Mouse (Mus musculus) heart, adult 2 months (tissue): ENCODE measurements around the gene Fam214b. TPM values are rescaled to one million over a fixed set of nuclear protein-coding genes. Genes with fewer than 3 reads are reported as not detected.

Experiments
- DNase-seq, 2 experiments: peaks; one replicate each; pipeline ENCODE4 v3.0.0; 2021
- H3K27ac ChIP-seq: fragments of 200-600 bp; 2 replicates; pipeline ENCODE4 v1.8.1; 2022
- H3K27me3 ChIP-seq: fragments of 200-500 bp; 2 replicates; pipeline ENCODE4 v1.6.1; 2012; ENCODE audit warnings: mild to moderate bottlenecking, low read length, inconsistent platforms, mixed read lengths; ENCODE audit not compliant: control insufficient read depth, insufficient read depth
- H3K36me3 ChIP-seq: fragments of 200-500 bp; 2 replicates; pipeline ENCODE4 v1.6.1; 2012; ENCODE audit warnings: low read length, inconsistent platforms; ENCODE audit not compliant: control insufficient read depth, insufficient read depth
- H3K4me1 ChIP-seq: fragments of 200-500 bp; 2 replicates; pipeline ENCODE4 v1.6.1; 2011; ENCODE audit warnings: low read length; ENCODE audit not compliant: control insufficient read depth, insufficient read depth
- H3K4me3 ChIP-seq: fragments of 200-600 bp; 2 replicates; pipeline ENCODE4 v1.8.1; 2022
- H3K79me2 ChIP-seq: fragments of 200-500 bp; replicated peaks from 2 replicates; pipeline ENCODE4 v1.6.1; 2012; ENCODE audit warnings: mild to moderate bottlenecking, inconsistent platforms, low read length, moderate library complexity, mixed read lengths; ENCODE audit not compliant: control insufficient read depth, insufficient read depth
- H3K9ac ChIP-seq: fragments of 200-500 bp; 2 replicates; pipeline ENCODE4 v1.6.1; 2012; ENCODE audit warnings: low read depth, mild to moderate bottlenecking, control low read depth, inconsistent platforms, low read length, mixed read lengths
- CTCF ChIP-seq: fragments of 200-600 bp; IDR thresholded peaks from 2 replicates; pipeline ENCODE4 v1.8.1; 2022; ENCODE audit warnings: antibody characterized with exemption, mild to moderate bottlenecking, moderate library complexity
- EP300 ChIP-seq: fragments of 200-500 bp; IDR thresholded peaks from 2 replicates; pipeline ENCODE4 v1.6.1; 2011; ENCODE audit warnings: low read depth, low read length, control low read depth; ENCODE audit not compliant: insufficient read depth
- POLR2A ChIP-seq: fragments of 200-500 bp; IDR thresholded peaks from 2 replicates; pipeline ENCODE4 v1.6.1; 2011; ENCODE audit warnings: mild to moderate bottlenecking, low read depth, low read length, control low read depth; ENCODE audit not compliant: insufficient read depth
- WGBS: fragments of 180-500 bp; shearing (Covaris S2); methylation state at CpG from one replicate; pipeline ENCODE4 v1.1.7; 2018; 5-methylcytosine and 5-hydroxymethylcytosine counted together
- intact Hi-C: fragments of 180-260 bp; cut with DNase I; formaldehyde crosslinking; loops from one replicate; pipeline ENCODE4 v1.15.1; 2025
- polyA plus RNA-seq: library from polyadenylated mRNA; depleted of rRNA; stranded (reverse); fragments of >200 nt; gene quantifications from 2 replicates; pipeline ENCODE4 v1.2.3, GENCODE M21; 2012
- total RNA-seq, 2 experiments: library from RNA; stranded (reverse); gene quantifications; 2 replicates each; pipeline ENCODE4 v1.2.3; 2021

Gene Fam214b
- total and polyA plus RNA-seq, 3 experiments: 21.3 to 33.1 (median 26.3) TPM

DNA sequence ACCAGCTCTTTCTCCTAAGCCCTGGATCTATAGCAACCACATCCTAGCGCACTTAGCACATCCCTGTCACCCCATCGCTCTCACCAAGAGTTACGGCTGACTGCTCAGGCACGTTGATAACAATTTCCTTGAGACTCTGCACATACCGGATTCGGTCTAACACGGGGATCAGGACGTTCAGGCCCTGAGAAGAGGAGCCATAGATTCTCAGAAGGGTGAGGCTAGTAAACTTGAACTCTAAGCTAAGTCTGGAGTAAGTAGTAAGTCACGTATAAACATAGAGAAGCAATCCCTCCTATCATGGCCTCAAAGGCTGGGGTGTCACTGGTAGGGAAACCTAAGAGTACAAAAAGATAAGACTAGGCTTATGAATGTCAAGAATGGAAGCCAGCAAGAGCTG is 15.7 kb downstream of the Fam214b start:
- peak overlapping the region; percentile 81 for H3K9ac ChIP-seq
- peak overlapping the region; percentile 65 for H3K4me3 ChIP-seq
- H3K79me2 ChIP-seq: no peaks in the 10 kb centered on the region; the same call in 1 of the 2 replicates
- H3K36me3 ChIP-seq: no peaks in the 10 kb centered on the region
- intact Hi-C loops: no loop called here
- H3K4me1 ChIP-seq: peaks cover 4% of the 10 kb centered on the region
- DNase-seq: no peak
- H3K27ac ChIP-seq: no peak overlapping the region; the same call in 1 of the 2 replicates
- TF ChIP-seq POLR2A (no peak), CTCF (no peak), EP300 (no peak)
- no peaks in the 10 kb centered on the region for H3K27me3 ChIP-seq
- WGBS: 59% methylated on average over 9 of the region's 9 CpGs

DNA sequence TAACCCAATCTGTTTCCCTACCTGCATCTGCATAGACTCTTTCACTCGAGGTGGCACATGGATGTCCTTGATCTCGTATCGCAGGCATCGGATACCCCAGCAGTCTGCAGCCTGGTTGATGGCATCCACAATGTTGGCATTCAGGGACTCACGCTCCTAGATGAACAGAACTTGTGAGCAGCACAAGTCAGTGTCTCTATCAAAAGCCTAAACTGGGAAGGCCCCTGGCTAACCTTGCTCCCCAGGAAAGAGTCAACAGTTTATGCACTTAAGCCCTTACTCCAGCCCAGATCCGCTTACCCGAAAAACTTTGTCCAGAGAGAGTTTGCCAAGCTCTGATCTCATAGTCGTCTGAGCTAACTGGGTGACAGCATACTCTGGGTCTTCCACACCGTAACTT is 16.3 kb downstream of the Fam214b start:
- H3K27me3 ChIP-seq: no peaks in the 10 kb centered on the region
- intact Hi-C loops: no loop called here
- H3K79me2 ChIP-seq: no peaks in the 10 kb centered on the region; the same call in 1 of the 2 replicates
- no peak overlapping the region for H3K27ac ChIP-seq
- no peak for DNase-seq
- peaks cover 7% of the 10 kb centered on the region for H3K4me1 ChIP-seq
- TF ChIP-seq EP300 (no peak), POLR2A (no peak)
- H3K4me3 ChIP-seq: no peak overlapping the region
- no peak overlapping the region for H3K9ac ChIP-seq
- no peaks in the 10 kb centered on the region for H3K36me3 ChIP-seq
- WGBS: 88% methylated on average over 9 of the region's 9 CpGs

- intact Hi-C loops: no loop called here
- 95% methylated on average over 7 of the region's 7 CpGs for WGBS
- Histone ChIP-seq H3K79me2 (no peaks in the 10 kb centered on the region; the same call in 1 of the 2 replicates), H3K36me3 (no peaks in the 10 kb centered on the region), H3K4me1 (peaks cover 7% of the 10 kb centered on the region), H3K4me3 (no peak overlapping the region), H3K9ac (no peak overlapping the region), H3K27me3 (no peaks in the 10 kb centered on the region), H3K27ac (no peak overlapping the region)
- TF ChIP-seq EP300 (no peak), POLR2A (no peak), CTCF (no peak)
- no peak for DNase-seq
Measured at GRCm38 (mm10) chr4:43029121-43029520, 16.9 kb downstream of the Fam214b start.

- H3K4me1 ChIP-seq: peaks cover 5% of the 10 kb centered on the region; the same call in 1 of the 2 replicates
- WGBS: 7% methylated on average over 42 of the region's 42 CpGs
- intact Hi-C loops: loop anchor here (1.0 kb wide), 1 partner anchor 20 kb away; no protein-coding TSS in a partner anchor
- H3K4me3 ChIP-seq: peak within 1 kb of the TSS; percentile 58
- peak within 1 kb of the TSS; percentile 91 for H3K27ac ChIP-seq
- peak; percentile 93 to 94 for DNase-seq
- no peaks in the 10 kb centered on the region for H3K79me2 ChIP-seq
- H3K27me3 ChIP-seq: no peaks in the 10 kb centered on the region
- TF ChIP-seq CTCF (peak; percentile 74), EP300 (no peak; the same call in 1 of the 2 replicates), POLR2A (peak; percentile 75)
- no peaks in the 10 kb centered on the region for H3K36me3 ChIP-seq
- peak within 1 kb of the TSS; percentile 76 for H3K9ac ChIP-seq
Measured at GRCm38 (mm10) chr4:43025084-43025960, 20.7 kb downstream of the Fam214b start, which contains the start of gene Pigo. TSS of gene Pigo (minus strand) at chr4:43025819.

DNA sequence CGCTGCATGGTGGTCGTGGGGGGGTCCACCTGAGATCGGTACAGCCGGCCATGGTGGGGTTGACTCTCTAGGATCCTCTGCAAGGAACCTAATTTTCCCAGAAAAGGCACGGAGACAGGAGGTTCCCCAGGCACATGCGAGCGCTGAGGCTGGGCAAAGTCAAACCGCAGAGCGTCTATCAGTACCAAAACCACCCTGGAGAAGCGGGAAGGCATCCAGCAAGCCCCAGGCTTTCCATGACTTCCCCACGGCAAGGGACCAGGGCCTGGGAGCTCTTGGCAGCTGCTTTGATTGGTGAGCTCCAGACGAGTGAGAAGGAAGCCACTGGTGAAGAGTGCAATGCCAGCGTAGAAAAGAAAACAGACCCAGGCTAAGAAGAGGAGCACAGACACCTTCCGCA is 21.3 kb downstream of the Fam214b start:
- intact Hi-C loops: loop anchor here (1.0 kb wide), 1 partner anchor 19 kb away; no protein-coding TSS in a partner anchor
- 76% methylated on average over 14 of the region's 14 CpGs for WGBS

DNA sequence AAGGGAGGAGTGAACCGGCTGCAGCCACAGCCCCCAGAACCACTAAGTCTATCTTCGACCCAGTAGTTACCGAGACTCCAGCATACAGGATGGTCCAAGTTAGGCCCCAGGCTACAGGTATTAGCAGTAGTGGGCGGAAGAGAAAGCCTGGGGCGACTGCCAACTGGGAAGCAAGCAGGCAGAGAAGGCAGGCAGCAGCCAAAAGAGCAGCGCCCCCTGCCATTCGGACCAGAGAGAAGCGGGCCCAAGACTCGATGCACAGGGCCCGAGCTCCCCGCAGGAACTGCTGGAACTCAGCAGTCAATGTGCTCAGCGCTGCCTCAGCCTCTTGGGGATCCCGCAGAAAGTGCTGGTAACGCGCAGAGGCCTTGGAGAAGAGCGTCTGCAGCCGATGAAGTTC is 24.7 kb downstream of the Fam214b start:
- intact Hi-C loops: no loop called here
- H3K27ac ChIP-seq: no peak overlapping the region
- WGBS: 81% methylated on average over 17 of the region's 17 CpGs

More for the DNA sequence above, 21.3 kb downstream of the Fam214b start:
- Histone ChIP-seq H3K36me3 (no peaks in the 10 kb centered on the region), H3K79me2 (no peaks in the 10 kb centered on the region), H3K9ac (no peak overlapping the region), H3K27ac (peak overlapping the region; percentile 91; the same call in 1 of the 2 replicates), H3K4me3 (peak overlapping the region; percentile 58), H3K27me3 (no peaks in the 10 kb centered on the region), H3K4me1 (peaks cover 3% of the 10 kb centered on the region; the same call in 1 of the 2 replicates)
- TF ChIP-seq POLR2A (no peak), CTCF (no peak), EP300 (no peak)
- DNase-seq: no peak

More for the DNA sequence above, 24.7 kb downstream of the Fam214b start:
- Histone ChIP-seq H3K36me3 (no peaks in the 10 kb centered on the region), H3K4me1 (peaks cover 3% of the 10 kb centered on the region; the same call in 1 of the 2 replicates), H3K4me3 (no peak overlapping the region), H3K9ac (no peak overlapping the region), H3K27me3 (no peaks in the 10 kb centered on the region), H3K79me2 (no peaks in the 10 kb centered on the region)
- DNase-seq: no peak
- no peak for TF ChIP-seq POLR2A
- no peak for TF ChIP-seq CTCF
- no peak for TF ChIP-seq EP300
